Mouse (Mus musculus) right cerebral cortex, adult 18-20 months (tissue): Measurements from ENCODE around the gene Olfr837.
"Not testable (repeated sequence)": the region's sequence is repeated elsewhere in the genome, so short reads cannot be mapped to it uniquely, and the experiment has no call there.

Experiments
- DNase-seq: peaks from one replicate; pipeline ENCODE4 v3.0.0; 2022; ENCODE audit warnings: mixed read lengths

Olfr837 gene

GRCm38 (mm10) chr9:19136017-19136416, at the start of gene Olfr837:
Olfr837 (plus strand) TSS chr9:19136317.
- no peak for DNase-seq

GRCm38 (mm10) chr9:19092889-19093753, 43.0 kb upstream of the Olfr837 start:
- not testable (repeated sequence) for DNase-seq

GRCm38 (mm10) chr9:19097286-19097685, 38.8 kb upstream of the Olfr837 start:
- DNase-seq: no peak

- no peak for DNase-seq
Measured at GRCm38 (mm10) chr9:19120082-19120481, 16.0 kb upstream of the Olfr837 start, which contains the start of gene Olfr836. Olfr836 (plus strand) TSS chr9:19120382.

- DNase-seq: no peak
Measured at GRCm38 (mm10) chr9:19177212-19177611, 41.1 kb downstream of the Olfr837 start, which contains the start of gene Olfr839-ps1. Olfr839-ps1 (minus strand) TSS chr9:19177312.
